Mouse (Mus musculus) heart, adult 2 months (tissue): ENCODE measurements at regions not wholly inside any gene's neighbourhood (a gene's known extent, or its start where the extent isn't known, plus 50 kb on each side); places are given as distances from the start of the nearest gene placed in this dataset.

Experiments
- CTCF ChIP-seq: fragments of 200-600 bp; IDR thresholded peaks from 2 replicates; pipeline ENCODE4 v1.8.1; 2022; ENCODE audit warnings: antibody characterized with exemption, mild to moderate bottlenecking, moderate library complexity
- EP300 ChIP-seq: fragments of 200-500 bp; IDR thresholded peaks from 2 replicates; pipeline ENCODE4 v1.6.1; 2011; ENCODE audit warnings: low read depth, low read length, control low read depth; ENCODE audit not compliant: insufficient read depth
- POLR2A ChIP-seq: fragments of 200-500 bp; IDR thresholded peaks from 2 replicates; pipeline ENCODE4 v1.6.1; 2011; ENCODE audit warnings: mild to moderate bottlenecking, low read depth, low read length, control low read depth; ENCODE audit not compliant: insufficient read depth

GRCm38 (mm10) chr7:40220549-40220948, 677.6 kb upstream of the Vstm2b start:
- TF ChIP-seq POLR2A (no peak), EP300 (no peak), CTCF (no peak)
